Mouse (Mus musculus) stomach, embryonic 14.5 days (tissue): ENCODE results near the gene Olfr1382. TPM values are rescaled to one million over a fixed set of nuclear protein-coding genes. Genes with fewer than 3 reads are reported as not detected.
"Not testable (repeated sequence)": the region's sequence is repeated elsewhere in the genome, so short reads cannot be mapped to it uniquely, and the experiment has no call there.

ENCODE experiments used
- ATAC-seq: fragments of 200-750 bp; cut with Nextera tagmentation; 2 replicates; pipeline ENCODE4 v1.8.0; 2017; ENCODE audit warnings: low read depth, moderate TSS enrichment; ENCODE audit not compliant: insufficient number of reproducible peaks, insufficient read depth, low FRiP score
- H3K27ac ChIP-seq: fragments of 300-500 bp; sonication (generic); 2 replicates; pipeline ENCODE4 v1.5.1; 2014; ENCODE audit warnings: mild to moderate bottlenecking, low read length, moderate library complexity, mixed read lengths
- H3K27me3 ChIP-seq: fragments of 300-500 bp; sonication (generic); 2 replicates; pipeline ENCODE4 v1.6.1; 2014; ENCODE audit warnings: low read length, control low read depth, mixed read lengths; ENCODE audit not compliant: control insufficient read depth, insufficient read depth
- H3K36me3 ChIP-seq: fragments of 300-500 bp; sonication (generic); 2 replicates; pipeline ENCODE4 v1.6.1; 2014; ENCODE audit warnings: mild to moderate bottlenecking, control low read depth, low read length, moderate library complexity, mixed read lengths; ENCODE audit not compliant: control insufficient read depth, insufficient read depth
- H3K4me1 ChIP-seq: fragments of 300-500 bp; sonication (generic); 2 replicates; pipeline ENCODE4 v1.6.1; 2014; ENCODE audit warnings: low read length, control low read depth, mixed read lengths; ENCODE audit not compliant: control insufficient read depth, insufficient read depth
- H3K4me2 ChIP-seq: fragments of 300-500 bp; sonication (generic); replicated peaks from 2 replicates; pipeline ENCODE4 v1.6.1; 2014; ENCODE audit warnings: low read depth, low read length, control low read depth
- H3K4me3 ChIP-seq: fragments of 300-500 bp; sonication (generic); 2 replicates; pipeline ENCODE4 v1.5.1; 2014; ENCODE audit warnings: low read depth, low read length, control low read depth
- H3K9ac ChIP-seq: fragments of 300-500 bp; sonication (generic); replicated peaks from 2 replicates; pipeline ENCODE4 v1.6.1; 2014; ENCODE audit warnings: low read depth, mild to moderate bottlenecking, control low read depth, low read length, moderate library complexity, mixed read lengths
- H3K9me3 ChIP-seq: fragments of 300-500 bp; sonication (generic); 2 replicates; pipeline ENCODE4 v1.6.1; 2016; ENCODE audit warnings: low read depth, low read length, control low read depth; ENCODE audit not compliant: control insufficient read depth
- WGBS: fragments of 180-500 bp; shearing (Covaris S2); extraction: QIAGEN DNeasy Blood & Tissue Kit; methylation state at CpG from one replicate; pipeline ENCODE4 v1.1.7; 2014; 5-methylcytosine and 5-hydroxymethylcytosine counted together
- polyA plus RNA-seq: library from polyadenylated mRNA; unstranded; fragments of >200 nt; fragmentation: Nextera tagmentation; extraction: Ambion mirVana; gene quantifications from 2 replicates; pipeline ENCODE4 v1.2.1, GENCODE M21; 2014

Gene Olfr1382
- not detected in 2 replicates for polyA plus RNA-seq

DNA sequence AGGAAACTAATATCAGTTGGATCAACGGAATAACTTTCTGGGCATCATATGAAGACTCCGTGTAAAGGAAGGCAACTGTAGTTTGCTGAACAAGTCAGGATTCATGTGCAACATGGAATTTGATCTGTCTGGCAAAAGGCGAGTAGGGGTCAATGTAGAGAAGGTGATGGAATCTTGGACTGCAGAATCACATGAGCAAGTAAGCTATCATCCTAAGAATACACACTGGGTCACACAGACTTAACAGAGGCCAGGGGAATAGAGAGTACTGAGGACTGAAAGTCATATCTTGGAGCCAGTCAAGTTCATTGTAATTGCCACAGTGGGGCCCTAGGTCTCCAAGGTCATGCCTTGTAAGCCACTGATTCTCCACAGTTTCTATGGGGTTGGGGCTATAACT, at the start of gene Olfr1382:
Gene Olfr1382, plus strand, starts transcription at position 301 of the 400 bp plus-strand sequence.
- 85% methylated on average over 3 of the region's 3 CpGs for whole genome bisulfite sequencing
- ATAC-seq = no peak
- no peak within 1 kb of the TSS for H3K4me3 ChIP-seq

DNA sequence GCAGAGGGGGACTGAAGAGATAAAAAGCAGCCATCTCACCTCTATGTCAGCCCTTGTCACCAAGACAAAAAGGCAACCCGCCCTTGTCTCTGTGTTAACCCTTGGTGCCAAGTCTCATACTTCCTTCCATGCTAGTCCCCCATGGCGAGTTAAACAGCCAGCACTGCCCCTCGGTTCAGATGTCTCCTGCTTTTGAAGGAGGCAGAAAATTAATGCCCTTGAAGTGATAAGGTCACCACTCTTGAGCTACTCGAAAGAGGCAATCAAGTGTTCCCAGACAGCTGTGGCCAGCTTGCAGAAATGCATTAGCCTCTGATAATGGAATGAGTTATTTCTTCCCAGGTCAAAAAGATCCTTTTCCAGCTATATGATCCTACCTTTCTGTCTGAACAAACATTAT, 42.1 kb upstream of the Olfr1382 start:
- Histone ChIP-seq H3K36me3 (no peaks in the 10 kb centered on the region), H3K9ac (no peak overlapping the region), H3K4me2 (no peak overlapping the region), H3K27me3 (no peaks in the 10 kb centered on the region), H3K9me3 (no peaks in the 10 kb centered on the region), H3K4me1 (no peaks in the 10 kb centered on the region), H3K4me3 (no peak overlapping the region), H3K27ac (no peak overlapping the region)
- 26% methylated on average over 4 of the region's 4 CpGs for WGBS
- ATAC-seq = no peak

More for the DNA sequence above, at the start of gene Olfr1382:
- Histone ChIP-seq H3K27me3 (no peaks in the 10 kb centered on the region), H3K4me1 (no peaks in the 10 kb centered on the region), H3K36me3 (no peaks in the 10 kb centered on the region), H3K9me3 (no peaks in the 10 kb centered on the region), H3K27ac (no peak within 1 kb of the TSS), H3K4me2 (no peak within 1 kb of the TSS), H3K9ac (no peak within 1 kb of the TSS)

DNA sequence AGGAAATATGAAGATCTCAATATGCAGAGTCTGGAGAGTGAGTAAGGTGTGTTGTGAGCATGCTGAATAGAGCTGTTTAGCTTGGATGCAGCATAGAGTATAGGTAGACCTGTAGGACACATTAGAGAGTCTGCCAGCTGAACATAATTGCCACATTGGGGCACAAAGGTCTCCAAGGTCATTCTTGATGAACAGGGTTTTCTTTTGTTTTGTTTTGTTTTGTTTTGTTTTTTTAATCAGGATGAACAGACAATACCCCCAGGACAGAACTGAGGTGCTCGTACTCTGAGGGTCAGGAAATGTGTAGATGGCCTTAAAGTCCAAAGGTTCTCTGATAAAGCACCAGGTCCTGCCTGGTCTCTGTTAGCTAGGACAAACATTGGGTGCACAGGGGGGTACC, 39.3 kb upstream of the Olfr1382 start, which contains the start of gene Olfr1385:
Gene Olfr1385, plus strand, starts transcription at position 301 of the 400 bp plus-strand sequence.
- H3K9me3 ChIP-seq, H3K9ac ChIP-seq, H3K4me2 ChIP-seq, ATAC-seq, H3K27ac ChIP-seq, H3K4me1 ChIP-seq, H3K4me3 ChIP-seq, H3K36me3 ChIP-seq, H3K27me3 ChIP-seq: not testable (repeated sequence)
- WGBS = 78% methylated on average over 1 of the region's 1 CpGs

DNA sequence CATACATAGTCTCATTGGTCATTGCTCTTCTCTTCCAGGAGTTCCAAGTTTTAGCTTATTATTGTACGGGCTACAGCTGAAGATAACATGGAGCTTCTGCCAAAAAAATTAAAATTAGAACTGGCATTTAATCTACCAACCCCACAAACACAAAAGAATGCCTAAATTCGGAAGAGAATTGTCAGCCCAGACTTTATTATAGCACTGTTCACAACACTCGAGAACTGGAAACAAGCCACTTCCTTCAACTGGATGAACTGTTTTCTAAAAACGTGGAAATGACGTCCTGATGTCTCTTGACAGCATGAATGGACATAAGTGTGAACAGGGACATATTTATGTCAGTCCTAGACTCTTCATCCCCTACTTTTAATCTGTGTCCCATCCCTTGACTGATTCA, 10.0 kb upstream of the Olfr1382 start:
- 70% methylated on average over 5 of the region's 5 CpGs for WGBS
- no peak for ATAC-seq
- H3K4me2 ChIP-seq = no peak overlapping the region
- H3K9me3 ChIP-seq = no peaks in the 10 kb centered on the region
- H3K36me3 ChIP-seq = no peaks in the 10 kb centered on the region
- H3K27me3 ChIP-seq = no peaks in the 10 kb centered on the region
- no peaks in the 10 kb centered on the region for H3K4me1 ChIP-seq
- no peak overlapping the region for H3K9ac ChIP-seq
- H3K4me3 ChIP-seq = no peak overlapping the region
- no peak overlapping the region for H3K27ac ChIP-seq

DNA sequence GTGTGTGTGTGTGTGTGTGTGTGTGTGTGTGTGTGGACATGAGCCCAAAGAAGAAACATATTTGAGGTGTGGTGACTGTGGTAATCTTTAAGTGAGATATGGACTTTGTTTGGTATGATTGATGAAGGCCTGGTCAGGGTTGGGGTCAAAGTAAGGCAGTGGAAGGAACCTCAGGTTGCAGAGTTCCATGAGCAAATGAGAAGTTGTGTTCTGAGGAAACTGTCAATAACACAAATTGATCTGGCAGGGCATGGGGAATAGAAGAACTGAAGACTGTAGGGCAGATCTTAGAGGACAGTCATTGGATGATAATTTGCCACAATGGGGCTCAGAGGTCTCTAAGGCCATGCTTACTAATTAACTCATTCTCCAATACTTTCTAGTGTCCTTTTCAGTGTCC, 8.7 kb upstream of the Olfr1382 start, which contains the start of gene Olfr1383:
Gene Olfr1383, plus strand, starts transcription at position 301 of the 400 bp plus-strand sequence.
- Histone ChIP-seq H3K9ac (no peak within 1 kb of the TSS), H3K4me3 (no peak within 1 kb of the TSS), H3K9me3 (no peaks in the 10 kb centered on the region), H3K4me1 (no peaks in the 10 kb centered on the region), H3K36me3 (no peaks in the 10 kb centered on the region), H3K4me2 (no peak within 1 kb of the TSS), H3K27me3 (no peaks in the 10 kb centered on the region), H3K27ac (no peak within 1 kb of the TSS)
- ATAC-seq = no peak

DNA sequence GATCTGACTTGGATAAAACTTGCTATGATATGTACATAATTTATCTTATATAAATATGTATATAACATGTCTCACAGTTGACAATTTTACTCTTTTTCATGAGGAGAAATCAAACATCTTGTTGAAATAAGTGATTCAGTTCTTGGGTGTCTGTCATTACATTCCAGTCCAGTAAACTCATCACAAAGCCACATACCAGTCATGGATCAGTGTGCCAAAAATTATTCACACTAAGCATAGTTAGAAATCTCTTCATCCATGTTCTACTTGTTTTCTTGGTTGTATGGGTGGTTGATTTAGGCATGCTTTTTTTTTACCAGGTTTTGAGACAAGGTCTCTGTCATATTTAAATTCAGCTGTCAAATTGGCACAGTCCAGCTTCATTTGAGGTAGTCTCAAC, 4.7 kb downstream of the Olfr1382 start:
- Histone ChIP-seq H3K4me3 (no peak overlapping the region), H3K4me2 (no peak overlapping the region), H3K27me3 (no peaks in the 10 kb centered on the region), H3K36me3 (no peaks in the 10 kb centered on the region), H3K27ac (no peak overlapping the region), H3K9ac (no peak overlapping the region), H3K4me1 (no peaks in the 10 kb centered on the region), H3K9me3 (no peaks in the 10 kb centered on the region)
- no peak for ATAC-seq

DNA sequence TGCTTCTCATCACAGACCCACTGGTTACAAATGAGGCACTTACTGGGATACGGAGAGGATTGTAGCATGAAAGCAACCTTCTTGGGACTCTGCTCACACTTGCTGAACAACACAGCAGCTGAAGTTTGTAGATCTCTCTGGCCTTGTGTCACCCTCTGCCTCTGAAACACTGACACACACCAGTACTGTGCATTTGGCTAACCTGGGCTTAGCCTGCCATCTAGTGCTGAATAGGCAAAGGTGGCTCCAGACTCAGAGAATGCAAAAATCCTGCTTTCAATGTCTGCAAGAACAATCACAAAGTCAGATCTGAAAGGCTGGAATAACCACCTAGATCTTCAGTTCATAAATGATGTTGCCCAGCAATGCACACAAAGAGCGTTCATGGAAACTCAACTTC, 8.6 kb downstream of the Olfr1382 start:
- not testable (repeated sequence) for H3K27me3 ChIP-seq, H3K4me3 ChIP-seq, H3K4me1 ChIP-seq, H3K36me3 ChIP-seq, H3K4me2 ChIP-seq, H3K9ac ChIP-seq, ATAC-seq, H3K27ac ChIP-seq, H3K9me3 ChIP-seq
- WGBS = 65% methylated on average over 2 of the region's 2 CpGs

DNA sequence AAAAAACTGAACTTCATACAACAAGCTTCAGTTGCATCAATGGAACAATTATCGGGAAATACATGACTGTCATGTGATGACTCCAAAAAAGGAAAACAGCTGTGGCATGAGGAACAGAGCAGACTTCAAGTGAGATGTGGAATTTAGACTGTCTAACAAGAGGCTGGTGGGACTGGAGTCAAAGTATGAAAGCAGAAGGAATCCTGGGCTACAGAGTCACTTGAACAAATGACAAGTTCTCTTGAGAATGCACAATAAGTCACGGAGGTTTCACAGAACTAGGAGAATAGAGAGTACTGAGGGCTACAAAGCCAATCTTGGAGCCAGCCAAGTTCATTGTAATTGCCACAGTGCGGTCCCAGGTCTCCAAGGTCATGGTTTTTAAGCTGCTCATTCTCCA, 15.1 kb downstream of the Olfr1382 start, which contains the start of gene Olfr1381:
Gene Olfr1381, plus strand, starts transcription at position 301 of the 400 bp plus-strand sequence.
- not testable (repeated sequence) for ATAC-seq, H3K4me2 ChIP-seq, H3K27me3 ChIP-seq, H3K27ac ChIP-seq, H3K36me3 ChIP-seq, H3K9me3 ChIP-seq, H3K4me1 ChIP-seq, H3K9ac ChIP-seq, H3K4me3 ChIP-seq
- 67% methylated on average over 3 of the region's 3 CpGs for WGBS

DNA sequence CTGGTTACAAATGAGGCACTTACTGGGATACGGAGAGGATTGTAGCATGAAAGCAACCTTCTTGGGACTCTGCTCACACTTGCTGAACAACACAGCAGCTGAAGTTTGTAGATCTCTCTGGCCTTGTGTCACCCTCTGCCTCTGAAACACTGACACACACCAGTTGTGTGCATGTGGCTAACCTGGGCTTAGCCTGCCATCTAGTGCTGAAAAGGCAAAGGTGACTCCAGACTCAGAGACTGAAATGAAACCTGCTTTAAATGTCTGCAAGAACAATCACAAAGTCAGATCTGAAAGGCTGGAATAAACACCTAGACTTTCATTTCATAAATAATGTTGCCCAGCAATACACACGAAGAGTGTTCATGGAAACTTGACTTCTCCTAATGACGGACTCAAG, 26.0 kb downstream of the Olfr1382 start:
- H3K27me3 ChIP-seq, ATAC-seq, H3K4me2 ChIP-seq, H3K9ac ChIP-seq, H3K9me3 ChIP-seq, H3K27ac ChIP-seq, H3K4me1 ChIP-seq, H3K36me3 ChIP-seq, H3K4me3 ChIP-seq: not testable (repeated sequence)
- 66% methylated on average over 3 of the region's 3 CpGs for WGBS
